Mouse (Mus musculus) heart, postnatal 4 days (tissue): ENCODE results near the gene Spef2. TPM values are rescaled to one million over a fixed set of nuclear protein-coding genes. Genes with fewer than 3 reads are reported as not detected.
A peak's percentile ranks its signal among the peaks of the same experiment; 100 is the strongest.
"Not testable (repeated sequence)": the region's sequence is repeated elsewhere in the genome, so short reads cannot be mapped to it uniquely, and the experiment has no call there.

Experiments used
- DNase-seq: peaks from one replicate; pipeline ENCODE4 v3.0.0; 2021
- total RNA-seq, 2 experiments: library from RNA; stranded (reverse); gene quantifications; 2 replicates each; pipeline ENCODE4 v1.2.3; 2021

Spef2 gene
- total RNA-seq, 2 experiments from 2014 or later: 0.14 TPM

GRCm38 (mm10) chr15:9664948-9665347 lies 83.7 kb downstream of the Spef2 start:
- not testable (repeated sequence) for DNase-seq

GRCm38 (mm10) chr15:9661215-9661614 lies 87.5 kb downstream of the Spef2 start:
- no peak for DNase-seq

- DNase-seq: no peak
These were observed 114.2 kb downstream of the Spef2 start for GRCm38 (mm10) chr15:9634471-9634870.

GRCm38 (mm10) chr15:9631657-9632056 lies 117.0 kb downstream of the Spef2 start:
- DNase-seq: no peak

- no peak for DNase-seq
These were observed 119.0 kb downstream of the Spef2 start for GRCm38 (mm10) chr15:9629660-9630059.

- no peak for DNase-seq
These were observed 124.0 kb downstream of the Spef2 start for GRCm38 (mm10) chr15:9624619-9625018.

- DNase-seq: peak; percentile 19
These were observed 140.5 kb downstream of the Spef2 start for GRCm38 (mm10) chr15:9608177-9608576.

- DNase-seq: no peak
These were observed 148.6 kb downstream of the Spef2 start for GRCm38 (mm10) chr15:9600088-9600455.

- DNase-seq: no peak
These were observed 149.1 kb downstream of the Spef2 start for GRCm38 (mm10) chr15:9599382-9600087.

GRCm38 (mm10) chr15:9596298-9597060 lies 152.2 kb downstream of the Spef2 start:
- DNase-seq: no peak

GRCm38 (mm10) chr15:9589939-9590338 lies 158.7 kb downstream of the Spef2 start:
- DNase-seq: no peak

GRCm38 (mm10) chr15:9580470-9581280 lies 168.0 kb downstream of the Spef2 start:
- DNase-seq: no peak

- DNase-seq: no peak
These were observed 171.4 kb downstream of the Spef2 start for GRCm38 (mm10) chr15:9577303-9577702.

GRCm38 (mm10) chr15:9574796-9575195 lies 173.9 kb downstream of the Spef2 start:
- no peak for DNase-seq

- peak; percentile 58 for DNase-seq
These were observed 175.3 kb downstream of the Spef2 start for GRCm38 (mm10) chr15:9573361-9573760.

GRCm38 (mm10) chr15:9572664-9573063 lies 176.0 kb downstream of the Spef2 start:
- no peak for DNase-seq

GRCm38 (mm10) chr15:9571896-9572295 lies 176.8 kb downstream of the Spef2 start:
- DNase-seq: no peak

GRCm38 (mm10) chr15:9567316-9567715 lies 181.4 kb downstream of the Spef2 start:
- no peak for DNase-seq

GRCm38 (mm10) chr15:9565396-9565795 lies 183.3 kb downstream of the Spef2 start:
- DNase-seq: no peak

GRCm38 (mm10) chr15:9564156-9564555 lies 184.5 kb downstream of the Spef2 start:
- no peak for DNase-seq

- not testable (repeated sequence) for DNase-seq
These were observed 191.4 kb downstream of the Spef2 start for GRCm38 (mm10) chr15:9557264-9557663.

- no peak for DNase-seq
These were observed 199.7 kb downstream of the Spef2 start for GRCm38 (mm10) chr15:9548951-9549350.

- DNase-seq: no peak
These were observed 213.5 kb downstream of the Spef2 start for GRCm38 (mm10) chr15:9535200-9535599.
